Mouse (Mus musculus): Measurements from ENCODE around the gene Amer3. TPM values are rescaled to one million over a fixed set of nuclear protein-coding genes. Genes with fewer than 3 reads are reported as not detected.

Gene Amer3
- polyA plus RNA-seq, 1 experiment: not detected

- Histone ChIP-seq H3K36me3 (ENCODE audit: control insufficient read depth, insufficient read depth) (no peaks in the 10 kb centered on the region), H3ac (ENCODE audit: control insufficient read depth, insufficient read length, low read depth) (no peak overlapping the region), H3K4me3 (ENCODE audit: insufficient read depth, poor library complexity, severe bottlenecking) (no peak overlapping the region), H3K27me3 (ENCODE audit: control insufficient read depth, insufficient read depth, insufficient read length) (peaks cover 11% of the 10 kb centered on the region), H3K79me3 (ENCODE audit: low read depth) (no peaks in the 10 kb centered on the region), H3K79me2 (ENCODE audit: control insufficient read depth, insufficient read depth) (no peaks in the 10 kb centered on the region)
- no peak for TF ChIP-seq CEBPB (IDR thresholded peaks at IDR 0.05; ENCODE audit: low read depth)
- no peak for TF ChIP-seq MYOD1 (IDR thresholded peaks at IDR 0.05; ENCODE audit: control insufficient read depth, insufficient read length, low read depth)
- TF ChIP-seq FOSL1 (IDR thresholded peaks at IDR 0.05; ENCODE audit: insufficient read depth, low read length, poor library complexity, severe bottlenecking): no peak
- TF ChIP-seq USF1 (IDR thresholded peaks at IDR 0.05; ENCODE audit: low read depth): no peak
- no peak for TF ChIP-seq CTCF (IDR thresholded peaks at IDR 0.05; ENCODE audit: control insufficient read depth, insufficient read depth, insufficient read length)
- no peak for TF ChIP-seq MAX (IDR thresholded peaks at IDR 0.05)
- TF ChIP-seq MYOG (IDR thresholded peaks at IDR 0.05; ENCODE audit: control insufficient read depth, extremely low read depth, insufficient read length): no peak
Measured at GRCm38 (mm10) chr1:34584736-34585135, 5.3 kb downstream of the Amer3 start.

GRCm38 (mm10) chr1:34587298-34588096 is 8.0 kb downstream of the Amer3 start:
- TF ChIP-seq USF1 (IDR thresholded peaks at IDR 0.05; ENCODE audit: low read depth): no peak
- TF ChIP-seq CTCF (IDR thresholded peaks at IDR 0.05; ENCODE audit: control insufficient read depth, insufficient read depth, insufficient read length): no peak
- TF ChIP-seq MYOD1 (IDR thresholded peaks at IDR 0.05; ENCODE audit: control insufficient read depth, insufficient read length, low read depth): no peak
- TF ChIP-seq MAX (IDR thresholded peaks at IDR 0.05): no peak
- no peak for TF ChIP-seq CEBPB (IDR thresholded peaks at IDR 0.05; ENCODE audit: low read depth)
- Histone ChIP-seq H3K36me3 (ENCODE audit: control insufficient read depth, insufficient read depth) (no peaks in the 10 kb centered on the region), H3ac (ENCODE audit: control insufficient read depth, insufficient read length, low read depth) (no peak overlapping the region), H3K79me3 (ENCODE audit: low read depth) (no peaks in the 10 kb centered on the region), H3K27me3 (ENCODE audit: control insufficient read depth, insufficient read depth, insufficient read length) (peaks cover 17% of the 10 kb centered on the region), H3K79me2 (ENCODE audit: control insufficient read depth, insufficient read depth) (no peaks in the 10 kb centered on the region), H3K4me3 (ENCODE audit: insufficient read depth, poor library complexity, severe bottlenecking) (no peak overlapping the region)

- no peaks in the 10 kb centered on the region for H3K79me3 ChIP-seq (ENCODE audit: low read depth)
- H3K36me3 ChIP-seq (ENCODE audit: control insufficient read depth, insufficient read depth): no peaks in the 10 kb centered on the region
- TF ChIP-seq USF1 (IDR thresholded peaks at IDR 0.05; ENCODE audit: low read depth) (no peak), MYOG (IDR thresholded peaks at IDR 0.05; ENCODE audit: control insufficient read depth, extremely low read depth, insufficient read length) (no peak), MYOD1 (IDR thresholded peaks at IDR 0.05; ENCODE audit: control insufficient read depth, insufficient read length, low read depth) (no peak), CTCF (IDR thresholded peaks at IDR 0.05; ENCODE audit: control insufficient read depth, insufficient read depth, insufficient read length) (no peak), MAX (IDR thresholded peaks at IDR 0.05) (no peak), CEBPB (IDR thresholded peaks at IDR 0.05; ENCODE audit: low read depth) (no peak), FOSL1 (IDR thresholded peaks at IDR 0.05; ENCODE audit: insufficient read depth, low read length, poor library complexity, severe bottlenecking) (no peak)
- H3ac ChIP-seq (ENCODE audit: control insufficient read depth, insufficient read length, low read depth): no peak overlapping the region
- no peaks in the 10 kb centered on the region for H3K27me3 ChIP-seq (ENCODE audit: control insufficient read depth, insufficient read depth, insufficient read length)
- no peak overlapping the region for H3K4me3 ChIP-seq (ENCODE audit: insufficient read depth, poor library complexity, severe bottlenecking)
- no peaks in the 10 kb centered on the region for H3K79me2 ChIP-seq (ENCODE audit: control insufficient read depth, insufficient read depth)
Measured at GRCm38 (mm10) chr1:34600000-34600399, 20.5 kb downstream of the Amer3 start.

GRCm38 (mm10) chr1:34601323-34602047 is 22.0 kb downstream of the Amer3 start:
- TF ChIP-seq CTCF (IDR thresholded peaks at IDR 0.05; ENCODE audit: control insufficient read depth, insufficient read depth, insufficient read length) (no peak), MYOG (IDR thresholded peaks at IDR 0.05; ENCODE audit: control insufficient read depth, extremely low read depth, insufficient read length) (no peak), MYOD1 (IDR thresholded peaks at IDR 0.05; ENCODE audit: control insufficient read depth, insufficient read length, low read depth) (no peak), MAX (IDR thresholded peaks at IDR 0.05) (no peak), USF1 (IDR thresholded peaks at IDR 0.05; ENCODE audit: low read depth) (no peak), FOSL1 (IDR thresholded peaks at IDR 0.05; ENCODE audit: insufficient read depth, low read length, poor library complexity, severe bottlenecking) (no peak), CEBPB (IDR thresholded peaks at IDR 0.05; ENCODE audit: low read depth) (no peak)
- Histone ChIP-seq H3K79me3 (ENCODE audit: low read depth) (no peaks in the 10 kb centered on the region), H3ac (ENCODE audit: control insufficient read depth, insufficient read length, low read depth) (no peak overlapping the region), H3K27me3 (ENCODE audit: control insufficient read depth, insufficient read depth, insufficient read length) (no peaks in the 10 kb centered on the region), H3K79me2 (ENCODE audit: control insufficient read depth, insufficient read depth) (no peaks in the 10 kb centered on the region), H3K4me3 (ENCODE audit: insufficient read depth, poor library complexity, severe bottlenecking) (no peak overlapping the region), H3K36me3 (ENCODE audit: control insufficient read depth, insufficient read depth) (no peaks in the 10 kb centered on the region)

GRCm38 (mm10) chr1:34602363-34602762 is 22.9 kb downstream of the Amer3 start:
- Histone ChIP-seq H3K79me2 (ENCODE audit: control insufficient read depth, insufficient read depth) (no peaks in the 10 kb centered on the region), H3ac (ENCODE audit: control insufficient read depth, insufficient read length, low read depth) (no peak overlapping the region), H3K4me3 (ENCODE audit: insufficient read depth, poor library complexity, severe bottlenecking) (no peak overlapping the region), H3K36me3 (ENCODE audit: control insufficient read depth, insufficient read depth) (no peaks in the 10 kb centered on the region), H3K79me3 (ENCODE audit: low read depth) (no peaks in the 10 kb centered on the region), H3K27me3 (ENCODE audit: control insufficient read depth, insufficient read depth, insufficient read length) (no peaks in the 10 kb centered on the region)
- TF ChIP-seq FOSL1 (IDR thresholded peaks at IDR 0.05; ENCODE audit: insufficient read depth, low read length, poor library complexity, severe bottlenecking) (no peak), CTCF (IDR thresholded peaks at IDR 0.05; ENCODE audit: control insufficient read depth, insufficient read depth, insufficient read length) (peak; percentile 81)

Data from C2C12 (cell line).